Comparison of ENCODE assay signal across 8 mouse cellular contexts in genomic region chr4:133512972-133513371, GRCm38 (mm10). TPM values are rescaled to one million over a fixed set of nuclear protein-coding genes. Genes with fewer than 3 reads are reported as not detected.
DNase-seq lines count a peak whose midpoint lies in the region; ATAC-seq and TF ChIP-seq lines count a peak whose summit lies in the region.

No protein-coding gene starts in this region.

- H3K27ac ChIP-seq in liver, adult 2 months (replicated peaks; ENCODE audit: insufficient read depth, low read depth, low read length), result no peak overlapping the region
- no peak overlapping the region for H3K27ac ChIP-seq in neural tube, embryonic 15.5 days (replicated peaks)

- H3K27me3 ChIP-seq in liver, adult 2 months (ENCODE audit: control insufficient read depth, insufficient read depth, low read length), result no peaks in the 10 kb centered on the region
- peaks cover 18% of the 10 kb centered on the region for H3K27me3 ChIP-seq in neural tube, embryonic 15.5 days (replicated peaks)

- H3K79me2 ChIP-seq in liver, adult 2 months (ENCODE audit: control insufficient read depth, insufficient read depth, low read length), result no peaks in the 10 kb centered on the region

- ATAC-seq in common myeloid progenitor, adult 5-6 weeks (replicated peaks; ENCODE audit: low read depth, poor library complexity, severe bottlenecking), result peak; percentile 98
- ATAC-seq in neural tube, embryonic 15.5 days (ENCODE audit: low FRiP score), result peak; percentile 31; the same call in 1 of the 2 replicates

- peak; percentile 99 for TF ChIP-seq CTCF in liver, adult 2 months (IDR thresholded peaks at IDR 0.05; ENCODE audit: low read depth, low read length)

- H3K36me3 ChIP-seq in liver, adult 2 months (ENCODE audit: control insufficient read depth, insufficient read depth, low read length), result no peaks in the 10 kb centered on the region
- H3K36me3 ChIP-seq in neural tube, embryonic 15.5 days, result no peaks in the 10 kb centered on the region

- DNase-seq in CD4-positive, CD25-positive, alpha-beta regulatory T cell, adult 2 months (ENCODE audit: low read depth, low spot score), result peak; percentile 81
- DNase-seq in adipocyte (ENCODE audit: low spot score), result peak; percentile 66
- DNase-seq in gastrocnemius, adult 8-10 months (ENCODE audit: low spot score in 2 of 2), result peak; percentile 43 to 51
- peak; percentile 91 for DNase-seq in kidney, adult 9 months
- DNase-seq in liver, adult 2 months (ENCODE audit: extremely low read depth, low read depth, low spot score), result peak; percentile 63
- peak; percentile 45 to 62 for DNase-seq in thymus, adult 18-20 months

- H3K9ac ChIP-seq in liver, adult 2 months (ENCODE audit: low read depth, low read length), result no peak overlapping the region
- H3K9ac ChIP-seq in neural tube, embryonic 15.5 days (replicated peaks), result no peak overlapping the region

- H3K9me3 ChIP-seq in neural tube, embryonic 15.5 days (replicated peaks), result no peaks in the 10 kb centered on the region

- no peak for TF ChIP-seq POLR2A in liver, adult 2 months (IDR thresholded peaks at IDR 0.05; ENCODE audit: extremely low read depth, insufficient read depth, low read length)

- no peak overlapping the region for H3K4me3 ChIP-seq in liver, adult 2 months (ENCODE audit: insufficient read depth, low read depth, low read length)
- no peak overlapping the region for H3K4me3 ChIP-seq in neural tube, embryonic 15.5 days (replicated peaks)

- no peaks in the 10 kb centered on the region; the same call in 1 of the 2 replicates for H3K4me1 ChIP-seq in liver, adult 2 months (ENCODE audit: control insufficient read depth, insufficient read depth, low read length)
- H3K4me1 ChIP-seq in neural tube, embryonic 15.5 days, result no peaks in the 10 kb centered on the region

- no peak overlapping the region for H3K4me2 ChIP-seq in neural tube, embryonic 15.5 days

- 9% methylated on average over 8 of the region's 8 CpGs for WGBS in liver, adult 2 months
- 12% methylated on average over 8 of the region's 8 CpGs for WGBS in neural tube, embryonic 15.5 days

RNA-seq across cellular contexts. Expression of gene Kdf1, which starts 5.8 kb away (rescaled TPM):
- total RNA-seq in common myeloid progenitor, adult 5-6 weeks (2017), result not detected in 2 replicates
- total RNA-seq in gastrocnemius, adult 8-10 months (2022), result not detected
- 1.7 and 2.5 TPM in 2 replicates for total RNA-seq in liver, adult 2 months (2014; rRNA removed)
- polyA plus RNA-seq in liver, adult 2 months (2012; rRNA removed), result 6.9 and 7.4 TPM in 2 replicates
- polyA plus RNA-seq in neural tube, embryonic 15.5 days (2015; fragmentation: Nextera tagmentation; extraction: Ambion mirVana), result 0.27 and 7.0 TPM in 2 replicates

RNA-seq across cellular contexts. Expression of gene Trnp1, which starts 14.6 kb away (rescaled TPM):
- total RNA-seq in common myeloid progenitor, adult 5-6 weeks (2017), result not detected in 2 replicates
- 1 to 10 TPM in 1 of 4 experiments, under 1 TPM in 3; 0.41 to 1.4 (median 0.81) TPM for total RNA-seq in gastrocnemius, adult 8-10 months (2022)
- not detected in 2 replicates for total RNA-seq in liver, adult 2 months (2014; rRNA removed)
- 0.05 and 0.10 TPM in 2 replicates for polyA plus RNA-seq in liver, adult 2 months (2012; rRNA removed)
- 10.6 and 14.3 TPM in 2 replicates for polyA plus RNA-seq in neural tube, embryonic 15.5 days (2015; fragmentation: Nextera tagmentation; extraction: Ambion mirVana)

RNA-seq across cellular contexts. Expression of gene Nudc, which starts 32.8 kb away (rescaled TPM):
- 316 and 327 TPM in 2 replicates for total RNA-seq in common myeloid progenitor, adult 5-6 weeks (2017)
- total RNA-seq in gastrocnemius, adult 8-10 months (2022), result 10 to 100 TPM; 43.8 to 51.1 (median 47.0) TPM
- 48.1 and 50.6 TPM in 2 replicates for total RNA-seq in liver, adult 2 months (2014; rRNA removed)
- polyA plus RNA-seq in liver, adult 2 months (2012; rRNA removed), result 44.3 and 48.7 TPM in 2 replicates
- polyA plus RNA-seq in neural tube, embryonic 15.5 days (2015; fragmentation: Nextera tagmentation; extraction: Ambion mirVana), result 269 and 290 TPM in 2 replicates

RNA-seq across cellular contexts. Expression of gene Tent5b, which starts 33.0 kb away (rescaled TPM):
- total RNA-seq in common myeloid progenitor, adult 5-6 weeks (2017), result not detected in 2 replicates
- total RNA-seq in gastrocnemius, adult 8-10 months (2022), result under 1 TPM; 0.41 to 0.87 (median 0.69) TPM
- 0.07 and 0.09 TPM in 2 replicates for total RNA-seq in liver, adult 2 months (2014; rRNA removed)
- 0.06 and 0.16 TPM in 2 replicates for polyA plus RNA-seq in liver, adult 2 months (2012; rRNA removed)
- polyA plus RNA-seq in neural tube, embryonic 15.5 days (2015; fragmentation: Nextera tagmentation; extraction: Ambion mirVana), result 0.26 and 0.57 TPM in 2 replicates

RNA-seq across cellular contexts. Expression of gene Nr0b2, which starts 40.2 kb away (rescaled TPM):
- total RNA-seq in common myeloid progenitor, adult 5-6 weeks (2017), result 1.4 TPM in 1 of 2 replicates, not detected in the other
- under 1 TPM in 1 of 4 experiments, not detected in 3; 0.34 TPM for total RNA-seq in gastrocnemius, adult 8-10 months (2022)
- 25.7 and 52.4 TPM in 2 replicates for total RNA-seq in liver, adult 2 months (2014; rRNA removed)
- polyA plus RNA-seq in liver, adult 2 months (2012; rRNA removed), result 164 and 300 TPM in 2 replicates
- 0.13 and 0.47 TPM in 2 replicates for polyA plus RNA-seq in neural tube, embryonic 15.5 days (2015; fragmentation: Nextera tagmentation; extraction: Ambion mirVana)
